Mouse (Mus musculus): ENCODE data around the gene Gipc3. TPM values are rescaled to one million over a fixed set of nuclear protein-coding genes. Genes with fewer than 3 reads are reported as not detected.

The Gipc3 gene
- polyA plus RNA-seq, 1 experiment from 2014 or later, result 0.06 TPM

DNA sequence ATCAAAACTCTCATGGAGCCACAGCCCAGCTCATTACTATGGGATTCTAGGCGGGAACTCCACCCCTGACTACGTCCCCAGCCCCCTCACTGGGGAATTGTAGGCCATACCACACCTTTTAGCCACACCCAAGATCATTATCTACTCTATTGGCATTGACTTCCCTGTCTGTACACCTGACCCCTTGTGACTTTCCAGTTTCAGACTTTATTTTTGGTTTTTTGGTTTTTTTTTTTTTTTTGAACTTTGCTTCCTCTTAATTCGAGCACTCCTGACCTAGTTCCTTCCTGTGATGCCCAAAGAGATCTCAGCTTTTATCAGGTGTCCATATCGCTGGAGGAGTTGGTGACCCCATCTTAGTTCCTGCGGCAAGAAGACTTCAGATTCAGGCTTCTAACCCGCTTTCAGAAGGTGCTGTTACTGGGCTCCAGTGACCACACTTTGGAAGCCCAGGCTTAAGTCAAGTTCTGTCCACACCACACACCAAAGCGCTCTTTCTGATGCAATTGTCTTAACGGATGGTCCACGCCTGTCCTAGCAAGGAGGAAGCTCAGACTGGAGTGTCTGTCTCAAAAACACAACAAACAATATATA, 51.5 kb downstream of the Gipc3 start, which contains the start of gene Tjp3:
Gene Tjp3 (minus strand): TSS at position 71 of the 594 bp plus-strand sequence.
- Histone ChIP-seq H3K4me2 (replicated peaks) (peak within 1 kb of the TSS; percentile 91), H3K36me3 (no peaks in the 10 kb centered on the region), H3K9ac (peak within 1 kb of the TSS; percentile 50), H3K4me3 (peak within 1 kb of the TSS; percentile 79), H3K4me1 (peaks cover 42% of the 10 kb centered on the region), H3K9me3 (no peaks in the 10 kb centered on the region), H3K27ac (no peak within 1 kb of the TSS), H3K27me3 (peaks cover 46% of the 10 kb centered on the region)
- WGBS, result 75% methylated on average over 9 of the region's 9 CpGs
- no peak for ATAC-seq (ENCODE audit: low FRiP score, low read depth)

DNA sequence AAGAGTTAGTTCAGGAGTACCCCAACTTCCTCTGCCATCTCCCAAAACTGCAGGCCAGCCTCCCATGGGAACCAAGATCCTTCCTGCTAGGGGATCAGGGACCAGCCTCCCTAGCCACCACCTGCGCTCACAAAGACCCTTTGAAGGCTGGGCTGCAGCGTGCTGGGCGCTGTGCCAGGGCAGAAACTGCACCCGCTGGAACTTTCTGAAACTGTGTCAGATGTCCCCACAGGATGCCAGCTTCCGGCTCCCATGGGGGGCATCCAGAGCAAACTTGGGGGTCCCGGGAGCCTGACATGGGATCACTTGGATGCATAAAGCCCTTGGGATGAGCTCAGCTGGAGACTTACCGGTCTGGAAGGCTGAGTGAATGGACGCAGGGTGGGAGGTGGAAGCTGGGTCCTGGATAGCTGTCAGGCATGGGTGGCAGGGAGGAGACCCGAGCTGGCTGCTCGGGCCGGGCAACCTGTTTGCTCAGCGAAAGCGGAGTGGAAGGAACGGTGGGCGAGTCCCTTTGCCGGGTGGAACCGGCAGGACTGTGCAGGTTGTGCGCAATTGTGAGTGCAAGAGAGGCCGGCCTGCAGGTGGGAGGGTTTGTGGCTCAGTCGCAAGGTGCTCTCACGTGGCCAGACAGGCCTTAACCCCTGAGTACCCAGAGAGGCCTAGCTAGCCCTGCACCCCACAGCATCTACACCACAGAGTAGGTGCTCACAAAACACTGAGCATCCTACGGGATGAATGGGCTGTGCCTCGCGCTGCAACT, 52.2 kb downstream of the Gipc3 start:
- peak overlapping the region; percentile 50 for H3K9ac ChIP-seq

DNA sequence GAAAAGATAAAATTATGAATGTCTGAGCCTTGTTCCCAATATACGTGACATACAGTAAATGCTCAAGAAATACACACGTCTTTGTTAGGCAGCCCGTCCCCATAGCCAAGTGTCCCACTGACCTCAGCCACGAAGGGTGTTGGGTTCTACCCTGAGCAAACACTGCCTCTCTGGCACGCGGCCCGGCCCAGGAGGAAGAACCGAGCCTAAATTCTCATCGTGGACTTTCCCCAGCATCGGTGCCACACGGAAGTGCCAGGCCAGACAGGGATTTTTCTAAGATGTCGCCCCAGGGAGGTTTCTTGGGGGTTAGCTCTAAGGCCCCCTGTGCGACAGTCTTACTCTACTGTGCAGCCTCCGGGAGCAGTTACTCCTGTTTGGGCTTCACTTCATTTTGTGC, 53.3 kb downstream of the Gipc3 start:
- H3K27me3 ChIP-seq, result peaks cover 62% of the 10 kb centered on the region
- H3K9ac ChIP-seq, result no peak overlapping the region
- H3K27ac ChIP-seq, result no peak overlapping the region
- 65% methylated on average over 14 of the region's 14 CpGs for WGBS
- no peaks in the 10 kb centered on the region for H3K36me3 ChIP-seq
- H3K4me2 ChIP-seq (replicated peaks), result no peak overlapping the region
- no peaks in the 10 kb centered on the region for H3K9me3 ChIP-seq
- no peak overlapping the region for H3K4me3 ChIP-seq
- no peak for ATAC-seq (ENCODE audit: low FRiP score, low read depth)
- H3K4me1 ChIP-seq, result peaks cover 38% of the 10 kb centered on the region

More for the DNA sequence above, 52.2 kb downstream of the Gipc3 start:
- H3K27me3 ChIP-seq, result peaks cover 53% of the 10 kb centered on the region
- no peaks in the 10 kb centered on the region for H3K36me3 ChIP-seq
- H3K4me3 ChIP-seq, result peak overlapping the region; percentile 7
- H3K27ac ChIP-seq, result no peak overlapping the region
- ATAC-seq (ENCODE audit: low FRiP score, low read depth), result no peak
- H3K4me2 ChIP-seq (replicated peaks), result peak overlapping the region; percentile 42
- WGBS, result 15% methylated on average over 24 of the region's 24 CpGs
- H3K4me1 ChIP-seq, result peaks cover 42% of the 10 kb centered on the region
- H3K9me3 ChIP-seq, result no peaks in the 10 kb centered on the region

DNA sequence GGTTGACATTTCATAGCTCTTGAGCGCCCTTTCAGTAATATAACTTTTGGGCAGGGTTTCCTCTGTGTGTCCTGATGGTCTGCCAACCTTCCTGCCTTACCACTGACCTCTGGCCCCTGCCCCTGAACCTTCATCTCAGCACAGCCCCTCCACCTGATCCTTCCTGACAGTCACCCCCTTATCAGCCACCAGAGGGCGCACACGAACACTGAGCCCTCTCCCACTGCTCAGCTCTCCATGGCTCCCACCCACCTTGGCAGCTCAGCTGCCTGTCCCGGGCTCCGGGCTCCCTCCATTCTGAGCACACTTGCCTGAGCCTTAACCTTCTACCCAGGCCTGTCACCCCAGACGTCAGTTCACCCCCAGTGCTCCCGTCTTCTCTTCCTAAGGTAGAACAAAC, 53.8 kb downstream of the Gipc3 start:
- ATAC-seq (ENCODE audit: low FRiP score, low read depth), result no peak
- H3K27ac ChIP-seq, result no peak overlapping the region
- no peak overlapping the region for H3K4me3 ChIP-seq
- H3K4me2 ChIP-seq (replicated peaks), result no peak overlapping the region
- peaks cover 67% of the 10 kb centered on the region for H3K27me3 ChIP-seq
- peaks cover 33% of the 10 kb centered on the region for H3K4me1 ChIP-seq
- H3K36me3 ChIP-seq, result no peaks in the 10 kb centered on the region
- no peaks in the 10 kb centered on the region for H3K9me3 ChIP-seq
- H3K9ac ChIP-seq, result no peak overlapping the region
- 3% methylated on average over 7 of the region's 7 CpGs for WGBS

DNA sequence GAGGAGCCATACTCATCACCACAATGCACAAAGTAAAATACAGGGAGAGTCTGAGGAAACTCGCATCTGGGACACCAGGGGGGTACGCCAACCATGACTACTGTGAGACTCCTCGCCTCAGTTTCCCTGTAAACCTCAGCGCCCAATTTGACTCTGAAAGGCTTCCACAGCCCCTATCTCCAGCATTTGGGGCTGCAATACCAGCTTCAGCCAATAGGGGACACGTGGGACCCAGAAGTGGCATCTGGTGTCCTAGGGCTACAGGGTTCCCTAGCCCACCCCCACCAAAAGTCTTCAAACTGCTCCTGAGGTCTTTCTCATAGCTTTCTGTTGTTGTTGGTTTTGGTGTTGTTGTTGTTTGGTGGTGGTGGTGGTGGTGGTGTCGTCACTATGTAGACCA, 54.5 kb downstream of the Gipc3 start:
- H3K4me1 ChIP-seq, result peaks cover 32% of the 10 kb centered on the region
- no peak overlapping the region for H3K4me3 ChIP-seq
- 24% methylated on average over 6 of the region's 6 CpGs for WGBS
- ATAC-seq (ENCODE audit: low FRiP score, low read depth), result no peak
- peaks cover 74% of the 10 kb centered on the region for H3K27me3 ChIP-seq
- no peak overlapping the region for H3K4me2 ChIP-seq (replicated peaks)
- no peaks in the 10 kb centered on the region for H3K9me3 ChIP-seq
- H3K9ac ChIP-seq, result no peak overlapping the region
- H3K27ac ChIP-seq, result no peak overlapping the region
- no peaks in the 10 kb centered on the region for H3K36me3 ChIP-seq

DNA sequence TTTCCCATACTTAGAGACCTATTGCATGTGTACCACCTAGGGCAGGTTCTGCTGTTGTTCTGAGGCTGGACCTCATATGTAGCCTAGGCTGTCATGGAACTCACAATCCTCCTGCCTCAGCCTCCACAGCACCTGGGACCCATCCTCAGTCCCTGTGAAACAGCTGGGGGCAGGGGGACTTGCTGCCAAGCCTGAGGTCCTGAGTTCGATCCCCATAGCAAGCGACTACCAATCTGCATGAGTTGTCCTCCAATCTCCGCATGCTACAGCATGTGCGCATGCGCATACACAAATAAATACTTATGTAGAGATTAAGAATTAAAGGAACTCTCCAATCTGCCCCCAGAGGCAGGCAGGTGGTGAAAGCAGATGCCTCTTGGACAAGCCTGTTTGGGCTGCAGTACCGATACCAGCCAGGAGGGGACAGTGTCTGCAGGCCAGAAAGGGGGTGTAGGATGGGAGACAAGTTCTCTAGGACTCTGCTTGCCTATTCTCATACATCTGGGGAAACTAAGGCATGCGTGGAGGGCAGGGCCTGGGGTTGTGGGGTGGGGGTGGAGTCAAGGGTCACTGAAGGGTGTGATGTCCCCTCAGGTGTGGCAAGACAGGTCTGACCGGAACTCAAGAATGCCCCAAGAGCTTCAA, 55.4 kb downstream of the Gipc3 start:
- no peak for ATAC-seq (ENCODE audit: low FRiP score, low read depth)
- Histone ChIP-seq H3K9ac (no peak overlapping the region), H3K27ac (no peak overlapping the region), H3K9me3 (no peaks in the 10 kb centered on the region), H3K4me1 (peaks cover 30% of the 10 kb centered on the region), H3K36me3 (no peaks in the 10 kb centered on the region), H3K4me3 (no peak overlapping the region), H3K27me3 (peaks cover 84% of the 10 kb centered on the region), H3K4me2 (replicated peaks) (no peak overlapping the region)
- 56% methylated on average over 8 of the region's 8 CpGs for WGBS

DNA sequence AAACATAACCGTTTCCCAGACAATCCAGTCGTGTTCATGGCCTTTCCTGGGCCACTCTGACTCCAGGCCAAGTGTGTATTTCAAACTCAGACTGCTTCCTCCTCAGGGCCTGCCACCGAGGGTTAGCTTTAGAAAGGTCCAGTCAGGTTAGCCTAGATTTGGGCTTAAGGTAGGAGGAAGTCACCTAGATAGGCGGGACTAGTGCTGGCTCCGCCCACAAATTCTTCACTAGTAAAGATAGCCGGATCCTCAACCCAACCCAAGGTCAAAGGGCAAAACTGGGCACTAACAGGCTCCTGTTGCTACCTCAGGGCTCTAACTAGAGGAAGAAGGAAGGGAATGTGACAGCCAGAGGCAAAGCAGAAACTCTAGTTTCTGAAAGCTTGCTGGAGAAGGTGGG, 56.5 kb downstream of the Gipc3 start:
- Histone ChIP-seq H3K4me1 (peaks cover 30% of the 10 kb centered on the region), H3K4me3 (no peak overlapping the region), H3K27ac (no peak overlapping the region), H3K9ac (no peak overlapping the region), H3K36me3 (no peaks in the 10 kb centered on the region), H3K4me2 (replicated peaks) (no peak overlapping the region; the same call in 1 of the 2 replicates), H3K9me3 (no peaks in the 10 kb centered on the region), H3K27me3 (peaks cover 91% of the 10 kb centered on the region)
- no peak for ATAC-seq (ENCODE audit: low FRiP score, low read depth)
- WGBS, result 34% methylated on average over 6 of the region's 6 CpGs

DNA sequence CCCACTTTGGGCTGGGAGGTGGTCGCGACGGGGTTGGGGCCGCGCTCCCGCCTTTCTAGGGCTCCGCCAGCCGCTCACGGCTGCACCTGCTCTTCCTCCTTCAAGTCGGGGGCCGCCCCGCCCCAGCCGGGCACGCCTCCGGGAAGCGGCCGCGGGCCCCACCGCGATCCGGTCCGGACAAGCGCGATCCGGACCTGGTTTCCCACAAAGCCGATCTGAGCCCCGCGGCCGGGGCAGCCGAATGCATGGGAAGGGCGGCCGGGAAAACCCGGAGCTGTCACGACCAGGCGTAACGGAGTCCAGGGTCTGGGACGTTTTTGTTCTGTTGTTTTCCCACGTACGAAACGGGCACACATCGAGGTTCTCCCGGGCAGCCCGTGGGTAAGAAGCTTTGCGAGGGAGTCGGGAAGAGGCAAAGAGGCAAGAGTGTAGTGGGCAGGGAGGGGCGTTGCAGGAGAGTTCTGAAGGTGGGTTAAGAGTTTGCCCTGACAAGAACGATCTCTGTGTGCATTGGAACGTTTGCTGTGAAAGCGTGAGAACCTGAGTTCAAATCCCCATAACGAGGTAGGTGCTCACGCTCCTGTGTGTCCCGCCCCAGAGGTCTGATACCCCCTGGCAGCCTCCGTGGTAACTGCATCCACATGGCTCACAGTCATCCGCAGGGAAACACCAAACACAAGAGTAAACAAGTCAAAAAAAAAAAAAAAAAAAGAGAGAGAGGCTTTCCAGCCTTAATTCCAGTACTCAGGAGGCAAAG, 57.2 kb downstream of the Gipc3 start:
- ATAC-seq (ENCODE audit: low FRiP score, low read depth), result peak; percentile 42
- no peaks in the 10 kb centered on the region for H3K36me3 ChIP-seq
- H3K27ac ChIP-seq, result no peak overlapping the region
- H3K9me3 ChIP-seq, result no peaks in the 10 kb centered on the region
- H3K27me3 ChIP-seq, result peaks cover 91% of the 10 kb centered on the region
- H3K4me1 ChIP-seq, result peaks cover 24% of the 10 kb centered on the region
- H3K4me3 ChIP-seq, result peak overlapping the region; percentile 42
- WGBS, result 2% methylated on average over 54 of the region's 54 CpGs
- peak overlapping the region; percentile 53 for H3K9ac ChIP-seq
- H3K4me2 ChIP-seq (replicated peaks), result peak overlapping the region; percentile 74

Small RNA genes within 50 kb of the gene (microRNA-seq; reads per million reads assigned to microRNA genes)
- gene Mir6913, result not detected

Other genes starting within 250 kb of the Gipc3 start
- gene Creb3l3, start 244.4 kb downstream of the Gipc3 start, polyA plus RNA-seq (2015; fragmentation: Nextera tagmentation; extraction: Ambion mirVana), result 0.18 and 0.60 TPM in 2 replicates
- 192 and 197 TPM in 2 replicates for gene Map2k2, start 237.4 kb downstream of the Gipc3 start, polyA plus RNA-seq (2015; fragmentation: Nextera tagmentation; extraction: Ambion mirVana)
- 22.5 and 22.6 TPM in 2 replicates for gene Zbtb7a, start 208.0 kb downstream of the Gipc3 start, polyA plus RNA-seq (2015; fragmentation: Nextera tagmentation; extraction: Ambion mirVana)
- 62.2 and 62.3 TPM in 2 replicates for gene Pias4, start 175.3 kb downstream of the Gipc3 start, polyA plus RNA-seq (2015; fragmentation: Nextera tagmentation; extraction: Ambion mirVana)
- 577 and 592 TPM in 2 replicates for gene Eef2, start 166.6 kb downstream of the Gipc3 start, polyA plus RNA-seq (2015; fragmentation: Nextera tagmentation; extraction: Ambion mirVana)
- 53.4 and 53.7 TPM in 2 replicates for gene Dapk3, start 160.3 kb downstream of the Gipc3 start, polyA plus RNA-seq (2015; fragmentation: Nextera tagmentation; extraction: Ambion mirVana)
- not detected in 2 replicates for gene 4930442H23Rik, start 159.4 kb downstream of the Gipc3 start, polyA plus RNA-seq (2015; fragmentation: Nextera tagmentation; extraction: Ambion mirVana)
- gene Nmrk2, start 141.2 kb downstream of the Gipc3 start, polyA plus RNA-seq (2015; fragmentation: Nextera tagmentation; extraction: Ambion mirVana), result 0.18 and 0.26 TPM in 2 replicates
- gene Atcay, start 112.4 kb downstream of the Gipc3 start, polyA plus RNA-seq (2015; fragmentation: Nextera tagmentation; extraction: Ambion mirVana), result 0.20 and 0.43 TPM in 2 replicates
- gene Zfr2, start 110.1 kb downstream of the Gipc3 start, polyA plus RNA-seq (2015; fragmentation: Nextera tagmentation; extraction: Ambion mirVana), result 11.5 and 11.6 TPM in 2 replicates
- gene Matk, start 90.3 kb downstream of the Gipc3 start, polyA plus RNA-seq (2015; fragmentation: Nextera tagmentation; extraction: Ambion mirVana), result 4.7 and 5.4 TPM in 2 replicates
- gene Mrpl54, start 76.3 kb downstream of the Gipc3 start, polyA plus RNA-seq (2015; fragmentation: Nextera tagmentation; extraction: Ambion mirVana), result 206 and 213 TPM in 2 replicates
- 63.3 and 63.5 TPM in 2 replicates for gene Apba3, start 76.3 kb downstream of the Gipc3 start, polyA plus RNA-seq (2015; fragmentation: Nextera tagmentation; extraction: Ambion mirVana)
- 2.6 and 2.9 TPM in 2 replicates for gene Tjp3, start 51.7 kb downstream of the Gipc3 start, polyA plus RNA-seq (2015; fragmentation: Nextera tagmentation; extraction: Ambion mirVana)
- 51.5 and 58.5 TPM in 2 replicates for gene Pip5k1c, start 50.3 kb downstream of the Gipc3 start, polyA plus RNA-seq (2015; fragmentation: Nextera tagmentation; extraction: Ambion mirVana)
- 41.8 and 42.3 TPM in 2 replicates for gene Cactin, start 22.2 kb downstream of the Gipc3 start, polyA plus RNA-seq (2015; fragmentation: Nextera tagmentation; extraction: Ambion mirVana)
- 5.2 and 7.8 TPM in 2 replicates for gene Tbxa2r, start 14.5 kb downstream of the Gipc3 start, polyA plus RNA-seq (2015; fragmentation: Nextera tagmentation; extraction: Ambion mirVana)
- 106 and 109 TPM in 2 replicates for gene Hmg20b, start 7.2 kb upstream of the Gipc3 start, polyA plus RNA-seq (2015; fragmentation: Nextera tagmentation; extraction: Ambion mirVana)
- 12.2 and 13.6 TPM in 2 replicates for gene Mfsd12, start 14.2 kb upstream of the Gipc3 start, polyA plus RNA-seq (2015; fragmentation: Nextera tagmentation; extraction: Ambion mirVana)
- 0.97 and 1.0 TPM in 2 replicates for gene 4930404N11Rik, start 22.6 kb upstream of the Gipc3 start, polyA plus RNA-seq (2015; fragmentation: Nextera tagmentation; extraction: Ambion mirVana)
- gene Fzr1, start 35.2 kb upstream of the Gipc3 start, polyA plus RNA-seq (2015; fragmentation: Nextera tagmentation; extraction: Ambion mirVana), result 111 and 112 TPM in 2 replicates
- 72.7 and 79.4 TPM in 2 replicates for gene Dohh, start 41.2 kb upstream of the Gipc3 start, polyA plus RNA-seq (2015; fragmentation: Nextera tagmentation; extraction: Ambion mirVana)
- gene Gm48551, start 41.2 kb upstream of the Gipc3 start, polyA plus RNA-seq (2015; fragmentation: Nextera tagmentation; extraction: Ambion mirVana), result 3.3 and 4.0 TPM in 2 replicates
- gene Gm48552, start 45.7 kb upstream of the Gipc3 start, polyA plus RNA-seq (2015; fragmentation: Nextera tagmentation; extraction: Ambion mirVana), result 1.7 and 1.9 TPM in 2 replicates
- 4.2 and 4.7 TPM in 2 replicates for gene Smim24, start 49.8 kb upstream of the Gipc3 start, polyA plus RNA-seq (2015; fragmentation: Nextera tagmentation; extraction: Ambion mirVana)
- 77.2 and 82.8 TPM in 2 replicates for gene Nfic, start 112.4 kb upstream of the Gipc3 start, polyA plus RNA-seq (2015; fragmentation: Nextera tagmentation; extraction: Ambion mirVana)
- gene Celf5, start 139.4 kb upstream of the Gipc3 start, polyA plus RNA-seq (2015; fragmentation: Nextera tagmentation; extraction: Ambion mirVana), result 1.6 TPM in 2 replicates
- 98.0 and 102 TPM in 2 replicates for gene Ncln, start 153.1 kb upstream of the Gipc3 start, polyA plus RNA-seq (2015; fragmentation: Nextera tagmentation; extraction: Ambion mirVana)
- 0.28 and 0.53 TPM in 2 replicates for gene S1pr4, start 156.9 kb upstream of the Gipc3 start, polyA plus RNA-seq (2015; fragmentation: Nextera tagmentation; extraction: Ambion mirVana)
- 1.6 and 1.9 TPM in 2 replicates for gene Gna15, start 181.0 kb upstream of the Gipc3 start, polyA plus RNA-seq (2015; fragmentation: Nextera tagmentation; extraction: Ambion mirVana)
- gene Gna11, start 201.9 kb upstream of the Gipc3 start, polyA plus RNA-seq (2015; fragmentation: Nextera tagmentation; extraction: Ambion mirVana), result 89.8 and 89.9 TPM in 2 replicates
- 477 and 492 TPM in 2 replicates for gene Aes, start 216.2 kb upstream of the Gipc3 start, polyA plus RNA-seq (2015; fragmentation: Nextera tagmentation; extraction: Ambion mirVana)
- gene Tle2, start 231.3 kb upstream of the Gipc3 start, polyA plus RNA-seq (2015; fragmentation: Nextera tagmentation; extraction: Ambion mirVana), result 68.8 and 69.8 TPM in 2 replicates

Measured in limb, embryonic 13.5 days (tissue).